Mouse (Mus musculus): ENCODE data around the gene Cd79b.
A peak's percentile ranks its signal among the peaks of the same experiment; 100 is the strongest.
"Not testable (repeated sequence)": the region's sequence is repeated elsewhere in the genome, so short reads cannot be mapped to it uniquely, and the experiment has no call there.

Cd79b gene

GRCm38 (mm10) chr11:106314333-106314812 is at the start of gene Cd79b:
TSS of gene Cd79b (minus strand) at chr11:106314762.
- no peak for DNase-seq (ENCODE audit: low spot score in 2 of 2)

GRCm38 (mm10) chr11:106359350-106359749 is 44.8 kb upstream of the Cd79b start:
- DNase-seq (ENCODE audit: low spot score in 2 of 2): no peak

- no peak for DNase-seq (ENCODE audit: low spot score in 2 of 2)
Measured at GRCm38 (mm10) chr11:106355382-106356128, 41.0 kb upstream of the Cd79b start.

- DNase-seq (ENCODE audit: low spot score in 2 of 2): no peak
Measured at GRCm38 (mm10) chr11:106354181-106354580, 39.6 kb upstream of the Cd79b start.

- no peak for DNase-seq (ENCODE audit: low spot score in 2 of 2)
Measured at GRCm38 (mm10) chr11:106353188-106353587, 38.6 kb upstream of the Cd79b start, which contains the start of gene Scn4a. TSS of gene Scn4a (minus strand) at chr11:106353288.

- no peak for DNase-seq (ENCODE audit: low spot score in 2 of 2)
Measured at GRCm38 (mm10) chr11:106351941-106352340, 37.4 kb upstream of the Cd79b start.

GRCm38 (mm10) chr11:106351253-106351652 is 36.7 kb upstream of the Cd79b start:
- no peak for DNase-seq (ENCODE audit: low spot score in 2 of 2)

GRCm38 (mm10) chr11:106350853-106351252 is 36.3 kb upstream of the Cd79b start:
- no peak for DNase-seq (ENCODE audit: low spot score in 2 of 2)

GRCm38 (mm10) chr11:106349772-106350171 is 35.2 kb upstream of the Cd79b start:
- no peak for DNase-seq (ENCODE audit: low spot score in 2 of 2)

- DNase-seq (ENCODE audit: low spot score in 2 of 2): no peak
Measured at GRCm38 (mm10) chr11:106344910-106345309, 30.3 kb upstream of the Cd79b start.

- DNase-seq (ENCODE audit: low spot score in 2 of 2): no peak
Measured at GRCm38 (mm10) chr11:106340990-106341520, 26.5 kb upstream of the Cd79b start.

- DNase-seq (ENCODE audit: low spot score in 2 of 2): not testable (repeated sequence)
Measured at GRCm38 (mm10) chr11:106339323-106339722, 24.8 kb upstream of the Cd79b start.

- DNase-seq (ENCODE audit: low spot score in 2 of 2): no peak
Measured at GRCm38 (mm10) chr11:106338870-106339269, 24.3 kb upstream of the Cd79b start.

- no peak for DNase-seq (ENCODE audit: low spot score in 2 of 2)
Measured at GRCm38 (mm10) chr11:106338029-106338428, 23.5 kb upstream of the Cd79b start.

GRCm38 (mm10) chr11:106334066-106334465 is 19.5 kb upstream of the Cd79b start:
- DNase-seq (ENCODE audit: low spot score in 2 of 2): no peak

- DNase-seq (ENCODE audit: low spot score in 2 of 2): no peak
Measured at GRCm38 (mm10) chr11:106332458-106332857, 17.9 kb upstream of the Cd79b start.

- no peak for DNase-seq (ENCODE audit: low spot score in 2 of 2)
Measured at GRCm38 (mm10) chr11:106329682-106330081, 15.1 kb upstream of the Cd79b start.

- no peak for DNase-seq (ENCODE audit: low spot score in 2 of 2)
Measured at GRCm38 (mm10) chr11:106329128-106329527, 14.6 kb upstream of the Cd79b start.

GRCm38 (mm10) chr11:106328521-106328920 is 14.0 kb upstream of the Cd79b start:
- no peak for DNase-seq (ENCODE audit: low spot score in 2 of 2)

GRCm38 (mm10) chr11:106326475-106326874 is 11.9 kb upstream of the Cd79b start:
- no peak for DNase-seq (ENCODE audit: low spot score in 2 of 2)

- DNase-seq (ENCODE audit: low spot score in 2 of 2): peak; percentile 28 to 56
Measured at GRCm38 (mm10) chr11:106325566-106326206, 11.1 kb upstream of the Cd79b start.

GRCm38 (mm10) chr11:106324858-106325257 is 10.3 kb upstream of the Cd79b start:
- no peak for DNase-seq (ENCODE audit: low spot score in 2 of 2)

All from urinary bladder, adult 18-20 months (tissue).